Mouse (Mus musculus) right cerebral cortex, adult 2 months (tissue): Measurements from ENCODE around the gene Ssh1.

Source experiments
- DNase-seq, 2 experiments: peaks; one replicate each; pipeline ENCODE4 v3.0.0; 2021 to 2022; ENCODE audit warnings: low spot score in 2 of 2

The Ssh1 gene

GRCm38 (mm10) chr5:113930648-113931609 is 62.8 kb downstream of the Ssh1 start:
- DNase-seq, result peak in 1 of 2 experiments; percentile 21

- no peak for DNase-seq
Observed at GRCm38 (mm10) chr5:113929950-113930647, 63.6 kb downstream of the Ssh1 start.

- no peak for DNase-seq
Observed at GRCm38 (mm10) chr5:113929526-113929925, 64.2 kb downstream of the Ssh1 start.

GRCm38 (mm10) chr5:113924608-113925007 is 69.1 kb downstream of the Ssh1 start:
- no peak for DNase-seq

GRCm38 (mm10) chr5:113921310-113922166 is 72.2 kb downstream of the Ssh1 start:
- no peak for DNase-seq

GRCm38 (mm10) chr5:113919060-113919459 is 74.6 kb downstream of the Ssh1 start:
- DNase-seq, result no peak

- no peak for DNase-seq
Observed at GRCm38 (mm10) chr5:113918654-113919053, 75.0 kb downstream of the Ssh1 start.

GRCm38 (mm10) chr5:113910705-113911104 is 83.0 kb downstream of the Ssh1 start:
- no peak for DNase-seq

GRCm38 (mm10) chr5:113910065-113910701 is 83.5 kb downstream of the Ssh1 start:
- peak; percentile 32 to 45 for DNase-seq

GRCm38 (mm10) chr5:113908592-113909441 is 84.9 kb downstream of the Ssh1 start, which contains the start of gene Coro1c:
Gene Coro1c, minus strand, starts transcription at chr5:113908758.
- peak; percentile 96 to 97 for DNase-seq

- peak; percentile 51 to 59 for DNase-seq
Observed at GRCm38 (mm10) chr5:113907786-113908567, 85.7 kb downstream of the Ssh1 start.

- peak in 1 of 2 experiments; percentile 31 for DNase-seq
Observed at GRCm38 (mm10) chr5:113906958-113907735, 86.5 kb downstream of the Ssh1 start.

GRCm38 (mm10) chr5:113904987-113905386 is 88.7 kb downstream of the Ssh1 start:
- no peak for DNase-seq

GRCm38 (mm10) chr5:113902983-113903382 is 90.7 kb downstream of the Ssh1 start:
- no peak for DNase-seq

GRCm38 (mm10) chr5:113902017-113902416 is 91.7 kb downstream of the Ssh1 start:
- no peak for DNase-seq

- peak; percentile 61 to 63 for DNase-seq
Observed at GRCm38 (mm10) chr5:113901074-113901571, 92.6 kb downstream of the Ssh1 start.

GRCm38 (mm10) chr5:113899543-113899942 is 94.2 kb downstream of the Ssh1 start:
- no peak for DNase-seq

- DNase-seq, result no peak
Observed at GRCm38 (mm10) chr5:113892005-113892404, 101.7 kb downstream of the Ssh1 start.
